Mouse (Mus musculus) erythroblast, adult 5-6 weeks (primary cell): Measurements from ENCODE around the gene Zfp874a. TPM values are rescaled to one million over a fixed set of nuclear protein-coding genes. Genes with fewer than 3 reads are reported as not detected.
"Not testable (repeated sequence)": the region's sequence is repeated elsewhere in the genome, so short reads cannot be mapped to it uniquely, and the experiment has no call there.

Source experiments
- ATAC-seq: replicated peaks from 2 replicates; pipeline ENCODE4 v1.8.0; 2016; ENCODE audit warnings: moderate number of reproducible peaks, mild to moderate bottlenecking, moderate TSS enrichment, inconsistent platforms; ENCODE audit not compliant: poor library complexity, low FRiP score, severe bottlenecking
- total RNA-seq, 2 experiments: library from RNA; stranded (forward) in 1 of 2; stranded (reverse) in 1 of 2; fragments of 150-400 nt in 1 of 2; fragments of 200-764, 138-1000 nt in 1 of 2; gene quantifications; 2 replicates each; pipeline versions ENCODE4 v1.2.3 to v1.2.4; 2015 to 2017; ENCODE audit warnings: low replicate concordance in 2 of 2

Zfp874a gene
- total RNA-seq, 2 experiments from 2014 or later, result 72.8 to 135 TPM

- not testable (repeated sequence) for ATAC-seq
Measured at GRCm38 (mm10) chr13:67413634-67414033, 37.8 kb downstream of the Zfp874a start.

- ATAC-seq, result 0 out of 2 replicates have a peak, but pooled peaks have one; percentile 49
Measured at GRCm38 (mm10) chr13:67399183-67399903, 52.1 kb downstream of the Zfp874a start, which contains the start of gene Zfp429. TSS of gene Zfp429 (minus strand) at chr13:67399819.

GRCm38 (mm10) chr13:67376255-67376654 lies 75.2 kb downstream of the Zfp874a start:
- ATAC-seq, result not testable (repeated sequence)

GRCm38 (mm10) chr13:67375050-67375911 lies 76.1 kb downstream of the Zfp874a start, which contains the start of the genes Gm28041 and Zfp456:
TSS of gene Gm28041 (minus strand) at chr13:67375733.
TSS of gene Zfp456 (minus strand) at chr13:67375810.
- ATAC-seq, result peak; percentile 73

Other genes starting within 250 kb of the Zfp874a start
- gene Zfp458, start 173.2 kb downstream of the Zfp874a start, total RNA-seq (2015; ENCODE audit: low replicate concordance), result 3.3 TPM in 1 of 2 replicates, not detected in the other
- 2.7 TPM in 1 of 2 replicates, not detected in the other for gene Zfp458, start 173.2 kb downstream of the Zfp874a start, total RNA-seq (2017; ENCODE audit: low replicate concordance)
- gene Zfp457, start 145.1 kb downstream of the Zfp874a start, total RNA-seq (2015; ENCODE audit: low replicate concordance), result not detected in 2 replicates
- 0.56 TPM in 1 of 2 replicates, not detected in the other for gene Zfp457, start 145.1 kb downstream of the Zfp874a start, total RNA-seq (2017; ENCODE audit: low replicate concordance)
- 4.0 and 5.0 TPM in 2 replicates for gene Zfp595, start 119.1 kb downstream of the Zfp874a start, total RNA-seq (2015; ENCODE audit: low replicate concordance)
- gene Zfp595, start 119.1 kb downstream of the Zfp874a start, total RNA-seq (2017; ENCODE audit: low replicate concordance), result 2.0 and 7.8 TPM in 2 replicates
- not detected in 2 replicates for gene Gm28044, start 91.1 kb downstream of the Zfp874a start, total RNA-seq (2015; ENCODE audit: low replicate concordance)
- gene Gm28044, start 91.1 kb downstream of the Zfp874a start, total RNA-seq (2017; ENCODE audit: low replicate concordance), result not detected in 2 replicates
- 3.1 and 5.0 TPM in 2 replicates for gene Zfp953, start 91.0 kb downstream of the Zfp874a start, total RNA-seq (2015; ENCODE audit: low replicate concordance)
- gene Zfp953, start 91.0 kb downstream of the Zfp874a start, total RNA-seq (2017; ENCODE audit: low replicate concordance), result 6.8 and 7.6 TPM in 2 replicates
- not detected in 2 replicates for gene Gm28041, start 75.9 kb downstream of the Zfp874a start, total RNA-seq (2015; ENCODE audit: low replicate concordance)
- gene Gm28041, start 75.9 kb downstream of the Zfp874a start, total RNA-seq (2017; ENCODE audit: low replicate concordance), result not detected in 2 replicates
- gene Zfp456, start 75.8 kb downstream of the Zfp874a start, total RNA-seq (2015; ENCODE audit: low replicate concordance), result 0.19 and 0.63 TPM in 2 replicates
- gene Zfp456, start 75.8 kb downstream of the Zfp874a start, total RNA-seq (2017; ENCODE audit: low replicate concordance), result 0.56 and 1.5 TPM in 2 replicates
- 3.5 and 7.7 TPM in 2 replicates for gene Zfp429, start 51.8 kb downstream of the Zfp874a start, total RNA-seq (2015; ENCODE audit: low replicate concordance)
- gene Zfp429, start 51.8 kb downstream of the Zfp874a start, total RNA-seq (2017; ENCODE audit: low replicate concordance), result 3.5 and 3.6 TPM in 2 replicates
- gene Zfp459, start 30.2 kb downstream of the Zfp874a start, total RNA-seq (2015; ENCODE audit: low replicate concordance), result 0.42 TPM in 1 of 2 replicates, not detected in the other
- 1.7 TPM in 2 replicates for gene Zfp459, start 30.2 kb downstream of the Zfp874a start, total RNA-seq (2017; ENCODE audit: low replicate concordance)
- gene Zfp874b, start 32.6 kb upstream of the Zfp874a start, total RNA-seq (2015; ENCODE audit: low replicate concordance), result 48.9 and 51.3 TPM in 2 replicates
- gene Zfp874b, start 32.6 kb upstream of the Zfp874a start, total RNA-seq (2017; ENCODE audit: low replicate concordance), result 71.6 and 103 TPM in 2 replicates
- gene Zfp58, start 48.9 kb upstream of the Zfp874a start, total RNA-seq (2015; ENCODE audit: low replicate concordance), result 1.5 TPM in 1 of 2 replicates, not detected in the other
- gene Zfp58, start 48.9 kb upstream of the Zfp874a start, total RNA-seq (2017; ENCODE audit: low replicate concordance), result 1.0 and 2.1 TPM in 2 replicates
- gene Gm26965, start 74.5 kb upstream of the Zfp874a start, total RNA-seq (2015; ENCODE audit: low replicate concordance), result not detected in 2 replicates
- gene Gm26965, start 74.5 kb upstream of the Zfp874a start, total RNA-seq (2017; ENCODE audit: low replicate concordance), result not detected in 2 replicates
- gene Zfp87, start 74.6 kb upstream of the Zfp874a start, total RNA-seq (2015; ENCODE audit: low replicate concordance), result 5.8 and 7.1 TPM in 2 replicates
- gene Zfp87, start 74.6 kb upstream of the Zfp874a start, total RNA-seq (2017; ENCODE audit: low replicate concordance), result 10.6 and 23.1 TPM in 2 replicates
- 3.3 and 6.7 TPM in 2 replicates for gene Zfp748, start 102.2 kb upstream of the Zfp874a start, total RNA-seq (2015; ENCODE audit: low replicate concordance)
- gene Zfp748, start 102.2 kb upstream of the Zfp874a start, total RNA-seq (2017; ENCODE audit: low replicate concordance), result 2.9 and 4.6 TPM in 2 replicates
- 1.9 and 5.2 TPM in 2 replicates for gene Zfp729b, start 158.1 kb upstream of the Zfp874a start, total RNA-seq (2015; ENCODE audit: low replicate concordance)
- gene Zfp729b, start 158.1 kb upstream of the Zfp874a start, total RNA-seq (2017; ENCODE audit: low replicate concordance), result 2.4 and 4.6 TPM in 2 replicates
- gene Gm49345, start 186.1 kb upstream of the Zfp874a start, total RNA-seq (2015; ENCODE audit: low replicate concordance), result not detected in 2 replicates
- gene Gm49345, start 186.1 kb upstream of the Zfp874a start, total RNA-seq (2017; ENCODE audit: low replicate concordance), result not detected in 2 replicates
- 1.2 and 6.1 TPM in 2 replicates for gene Zfp729a, start 186.2 kb upstream of the Zfp874a start, total RNA-seq (2015; ENCODE audit: low replicate concordance)
- gene Zfp729a, start 186.2 kb upstream of the Zfp874a start, total RNA-seq (2017; ENCODE audit: low replicate concordance), result 4.9 and 11.4 TPM in 2 replicates
- 1.0 and 2.5 TPM in 2 replicates for gene Zfp738, start 235.4 kb upstream of the Zfp874a start, total RNA-seq (2015; ENCODE audit: low replicate concordance)
- gene Zfp738, start 235.4 kb upstream of the Zfp874a start, total RNA-seq (2017; ENCODE audit: low replicate concordance), result 1.3 and 1.5 TPM in 2 replicates